Mouse (Mus musculus): ENCODE data around the gene Wdr6. TPM values are rescaled to one million over a fixed set of nuclear protein-coding genes. Genes with fewer than 3 reads are reported as not detected.

Gene Wdr6
- polyA plus RNA-seq, 2 experiments: 91.5 to 123 TPM

DNA sequence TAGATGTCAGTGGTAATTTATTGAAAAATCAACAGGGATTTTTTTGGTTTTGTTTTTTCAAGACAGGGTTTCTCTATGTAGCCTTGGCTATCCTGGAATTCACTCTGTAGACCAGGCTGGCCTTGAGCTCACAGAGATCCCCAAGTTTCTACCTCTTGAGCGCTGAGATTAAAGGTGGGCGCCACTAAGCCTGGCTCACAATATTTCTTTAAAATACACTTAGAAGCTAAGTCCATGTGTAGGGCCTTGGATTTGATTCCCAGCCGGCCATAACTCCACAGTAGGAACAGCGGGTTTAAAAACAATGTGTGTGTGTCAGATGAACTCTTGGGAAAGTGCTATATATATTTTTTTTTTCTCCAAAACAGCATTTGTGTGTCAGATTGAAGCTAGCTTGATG lies 55.2 kb downstream of the Wdr6 start:
- 96% methylated on average over 4 of the region's 4 CpGs for WGBS
- Histone ChIP-seq H3K4me3 (replicated peaks; ENCODE audit: low read length) (no peak overlapping the region), H3K9ac (ENCODE audit: low read depth, low read length, severe bottlenecking) (no peak overlapping the region), H3K36me3 (ENCODE audit: control insufficient read depth, insufficient read depth, low read length) (peaks cover 27% of the 10 kb centered on the region), H3K4me1 (ENCODE audit: control insufficient read depth, insufficient read depth, low read length) (peaks cover 6% of the 10 kb centered on the region), H3K4me2 (replicated peaks; ENCODE audit: low read depth, low read length, severe bottlenecking) (no peak overlapping the region), H3K27ac (replicated peaks; ENCODE audit: low read depth, low read length) (no peak overlapping the region), H3K9me3 (ENCODE audit: control insufficient read depth, low read length) (no peaks in the 10 kb centered on the region), H3K27me3 (ENCODE audit: control insufficient read depth, insufficient read depth, low read length) (no peaks in the 10 kb centered on the region)
- DNase-seq (ENCODE audit: low spot score): no peak
- TF ChIP-seq POLR2A (IDR thresholded peaks at IDR 0.05; ENCODE audit: borderline replicate concordance, extremely low read depth, insufficient read depth, insufficient read length): no peak
- ATAC-seq (ENCODE audit: low FRiP score, low read depth): no peak

MicroRNA genes within 50 kb of the gene (microRNA counts, 519-probe panel; counts per million panel counts)
- 3,209 counts per million, percentile 61 among the panel's probes with 10 or more counts for microRNA mmu-miR-191
- 2,961 counts per million, percentile 55 among the panel's probes with 10 or more counts for microRNA mmu-miR-425

Small RNA genes within 50 kb of the gene (microRNA-seq; reads per million reads assigned to microRNA genes)
- gene Gm24083 (not detected), gene Mir191 (not detected), gene Mir425 (1,855 reads per million, percentile 79 among the genes with 10 or more reads in this experiment)

Other genes starting within 250 kb of the Wdr6 start
- gene Gpx1, start 239.8 kb downstream of the Wdr6 start, polyA plus RNA-seq (2012; rRNA removed): 476 and 533 TPM in 2 replicates
- 686 and 718 TPM in 2 replicates for gene Gpx1, start 239.8 kb downstream of the Wdr6 start, polyA plus RNA-seq (2014; fragmentation: Nextera tagmentation; extraction: Ambion mirVana)
- 86.1 and 86.8 TPM in 2 replicates for gene Usp4, start 230.9 kb downstream of the Wdr6 start, polyA plus RNA-seq (2012; rRNA removed)
- 102 and 107 TPM in 2 replicates for gene Usp4, start 230.9 kb downstream of the Wdr6 start, polyA plus RNA-seq (2014; fragmentation: Nextera tagmentation; extraction: Ambion mirVana)
- gene 1700102P08Rik, start 185.9 kb downstream of the Wdr6 start, polyA plus RNA-seq (2012; rRNA removed): 1.0 TPM in 2 replicates
- gene 1700102P08Rik, start 185.9 kb downstream of the Wdr6 start, polyA plus RNA-seq (2014; fragmentation: Nextera tagmentation; extraction: Ambion mirVana): 0.96 and 1.2 TPM in 2 replicates
- gene Ccdc36, start 150.3 kb downstream of the Wdr6 start, polyA plus RNA-seq (2012; rRNA removed): 1.5 and 2.2 TPM in 2 replicates
- 1.3 and 1.7 TPM in 2 replicates for gene Ccdc36, start 150.3 kb downstream of the Wdr6 start, polyA plus RNA-seq (2014; fragmentation: Nextera tagmentation; extraction: Ambion mirVana)
- gene BC048562, start 142.3 kb downstream of the Wdr6 start, polyA plus RNA-seq (2012; rRNA removed): not detected in 2 replicates
- not detected in 2 replicates for gene BC048562, start 142.3 kb downstream of the Wdr6 start, polyA plus RNA-seq (2014; fragmentation: Nextera tagmentation; extraction: Ambion mirVana)
- gene Ccdc71, start 118.2 kb downstream of the Wdr6 start, polyA plus RNA-seq (2012; rRNA removed): 29.2 and 34.4 TPM in 2 replicates
- 45.4 and 49.8 TPM in 2 replicates for gene Ccdc71, start 118.2 kb downstream of the Wdr6 start, polyA plus RNA-seq (2014; fragmentation: Nextera tagmentation; extraction: Ambion mirVana)
- 43.1 and 60.6 TPM in 2 replicates for gene Klhdc8b, start 117.2 kb downstream of the Wdr6 start, polyA plus RNA-seq (2012; rRNA removed)
- 27.7 and 32.2 TPM in 2 replicates for gene Klhdc8b, start 117.2 kb downstream of the Wdr6 start, polyA plus RNA-seq (2014; fragmentation: Nextera tagmentation; extraction: Ambion mirVana)
- 214 and 236 TPM in 2 replicates for gene Lamb2, start 99.0 kb downstream of the Wdr6 start, polyA plus RNA-seq (2012; rRNA removed)
- 59.0 and 69.4 TPM in 2 replicates for gene Lamb2, start 99.0 kb downstream of the Wdr6 start, polyA plus RNA-seq (2014; fragmentation: Nextera tagmentation; extraction: Ambion mirVana)
- gene Usp19, start 88.1 kb downstream of the Wdr6 start, polyA plus RNA-seq (2012; rRNA removed): 160 and 219 TPM in 2 replicates
- 59.3 and 66.4 TPM in 2 replicates for gene Usp19, start 88.1 kb downstream of the Wdr6 start, polyA plus RNA-seq (2014; fragmentation: Nextera tagmentation; extraction: Ambion mirVana)
- gene Qars, start 71.0 kb downstream of the Wdr6 start, polyA plus RNA-seq (2012; rRNA removed): 238 and 323 TPM in 2 replicates
- gene Qars, start 71.0 kb downstream of the Wdr6 start, polyA plus RNA-seq (2014; fragmentation: Nextera tagmentation; extraction: Ambion mirVana): 108 and 117 TPM in 2 replicates
- 126 and 157 TPM in 2 replicates for gene Qrich1, start 61.9 kb downstream of the Wdr6 start, polyA plus RNA-seq (2012; rRNA removed)
- 120 and 132 TPM in 2 replicates for gene Qrich1, start 61.9 kb downstream of the Wdr6 start, polyA plus RNA-seq (2014; fragmentation: Nextera tagmentation; extraction: Ambion mirVana)
- gene Impdh2, start 18.5 kb downstream of the Wdr6 start, polyA plus RNA-seq (2012; rRNA removed): 208 and 280 TPM in 2 replicates
- 184 and 191 TPM in 2 replicates for gene Impdh2, start 18.5 kb downstream of the Wdr6 start, polyA plus RNA-seq (2014; fragmentation: Nextera tagmentation; extraction: Ambion mirVana)
- gene Ndufaf3, start 11.3 kb downstream of the Wdr6 start, polyA plus RNA-seq (2012; rRNA removed): 23.1 and 28.3 TPM in 2 replicates
- gene Ndufaf3, start 11.3 kb downstream of the Wdr6 start, polyA plus RNA-seq (2014; fragmentation: Nextera tagmentation; extraction: Ambion mirVana): 40.9 and 42.7 TPM in 2 replicates
- 144 and 198 TPM in 2 replicates for gene Dalrd3, start 8.9 kb downstream of the Wdr6 start, polyA plus RNA-seq (2012; rRNA removed)
- 124 and 132 TPM in 2 replicates for gene Dalrd3, start 8.9 kb downstream of the Wdr6 start, polyA plus RNA-seq (2014; fragmentation: Nextera tagmentation; extraction: Ambion mirVana)
- 14.3 and 17.8 TPM in 2 replicates for gene P4htm, start 18.9 kb upstream of the Wdr6 start, polyA plus RNA-seq (2012; rRNA removed)
- 7.8 and 8.8 TPM in 2 replicates for gene P4htm, start 18.9 kb upstream of the Wdr6 start, polyA plus RNA-seq (2014; fragmentation: Nextera tagmentation; extraction: Ambion mirVana)
- gene Arih2, start 70.6 kb upstream of the Wdr6 start, polyA plus RNA-seq (2012; rRNA removed): 46.2 and 48.5 TPM in 2 replicates
- gene Arih2, start 70.6 kb upstream of the Wdr6 start, polyA plus RNA-seq (2014; fragmentation: Nextera tagmentation; extraction: Ambion mirVana): 35.7 and 39.8 TPM in 2 replicates
- gene Slc25a20, start 83.3 kb upstream of the Wdr6 start, polyA plus RNA-seq (2012; rRNA removed): 16.6 and 20.7 TPM in 2 replicates
- 28.2 and 29.1 TPM in 2 replicates for gene Slc25a20, start 83.3 kb upstream of the Wdr6 start, polyA plus RNA-seq (2014; fragmentation: Nextera tagmentation; extraction: Ambion mirVana)
- 18.5 and 20.4 TPM in 2 replicates for gene Prkar2a, start 110.6 kb upstream of the Wdr6 start, polyA plus RNA-seq (2012; rRNA removed)
- 33.6 and 34.1 TPM in 2 replicates for gene Prkar2a, start 110.6 kb upstream of the Wdr6 start, polyA plus RNA-seq (2014; fragmentation: Nextera tagmentation; extraction: Ambion mirVana)
- 265 and 285 TPM in 2 replicates for gene Ip6k2, start 205.1 kb upstream of the Wdr6 start, polyA plus RNA-seq (2012; rRNA removed)
- gene Ip6k2, start 205.1 kb upstream of the Wdr6 start, polyA plus RNA-seq (2014; fragmentation: Nextera tagmentation; extraction: Ambion mirVana): 119 and 126 TPM in 2 replicates
- 24.0 and 30.1 TPM in 2 replicates for gene Nckipsd, start 229.6 kb upstream of the Wdr6 start, polyA plus RNA-seq (2012; rRNA removed)
- gene Nckipsd, start 229.6 kb upstream of the Wdr6 start, polyA plus RNA-seq (2014; fragmentation: Nextera tagmentation; extraction: Ambion mirVana): 14.0 and 17.2 TPM in 2 replicates
- gene Celsr3, start 247.6 kb upstream of the Wdr6 start, polyA plus RNA-seq (2012; rRNA removed): 0.36 and 0.37 TPM in 2 replicates
- gene Celsr3, start 247.6 kb upstream of the Wdr6 start, polyA plus RNA-seq (2014; fragmentation: Nextera tagmentation; extraction: Ambion mirVana): 0.07 and 0.12 TPM in 2 replicates